Mouse (Mus musculus) left cerebral cortex, adult 18-20 months (tissue): ENCODE measurements around the gene Tert. TPM values are rescaled to one million over a fixed set of nuclear protein-coding genes. Genes with fewer than 3 reads are reported as not detected.
A peak's percentile ranks its signal among the peaks of the same experiment; 100 is the strongest.

Experiments
- DNase-seq, 2 experiments: peaks; one replicate each; pipeline ENCODE4 v3.0.0; 2021 to 2022; ENCODE audit warnings: low spot score in 2 of 2, mixed read lengths in 1 of 2
- long read RNA-seq, 2 experiments: library from polyadenylated mRNA; stranded (forward); transcript quantifications; one replicate each; pipeline ENCODE4 v2.0.0; 2021
- total RNA-seq, 2 experiments: library from RNA; stranded (reverse); gene quantifications; 2 replicates each; pipeline ENCODE4 v1.2.3; 2021

The Tert gene
- total RNA-seq, result 1 to 10 TPM; 2.6 to 3.0 TPM
- long read RNA-seq, experiment 1, result 0 reads
- long read RNA-seq, experiment 2, partial matches to known transcripts, result 0 of 1 reads
- long read RNA-seq, experiment 2, other reads (novel, unspliced or antisense), result 1 of 1 reads

GRCm38 (mm10) chr13:73626745-73627549 is at the start of gene Tert:
TSS of gene Tert (plus strand) at chr13:73626911.
- DNase-seq, result peak; percentile 41 to 46

DNA sequence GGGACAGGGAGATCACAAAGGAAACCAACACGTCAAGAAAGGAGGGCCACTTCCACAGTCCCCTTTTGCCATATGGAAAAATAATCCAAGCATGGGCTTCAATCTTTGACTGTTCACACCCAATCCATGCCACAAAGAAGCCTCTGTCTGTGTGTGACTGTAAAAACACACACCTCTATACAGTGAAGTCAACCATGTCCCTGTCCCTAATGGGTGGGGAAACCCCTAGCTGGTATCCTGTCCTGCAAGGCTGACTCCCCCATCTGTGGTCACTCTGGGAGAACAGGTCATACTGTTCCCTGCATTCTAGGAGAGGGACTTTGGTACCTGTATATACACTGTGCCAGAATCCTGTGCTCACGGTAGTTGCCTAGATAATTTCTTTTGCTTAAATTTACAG is 49.4 kb upstream of the Tert start:
- no peak for DNase-seq

DNA sequence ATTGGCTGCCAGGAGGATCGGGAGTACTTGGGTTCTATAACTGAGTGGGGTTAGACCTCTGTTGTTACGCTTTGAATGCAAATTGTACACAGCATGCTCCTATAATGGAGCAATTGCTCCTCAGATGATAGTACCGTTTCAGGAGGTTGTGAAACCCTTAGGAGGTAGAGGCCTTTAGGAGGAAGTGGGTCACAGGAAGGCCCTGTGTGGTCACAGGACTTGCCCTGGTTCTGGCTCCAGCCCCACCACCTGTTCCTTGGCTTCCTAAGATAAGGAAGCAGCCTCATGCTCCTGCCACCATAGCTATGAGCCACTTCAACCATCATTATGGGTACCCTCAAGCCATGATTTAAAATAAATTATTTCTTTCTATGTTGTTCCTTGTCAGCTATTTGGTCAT is 35.2 kb upstream of the Tert start:
- DNase-seq, result no peak

DNA sequence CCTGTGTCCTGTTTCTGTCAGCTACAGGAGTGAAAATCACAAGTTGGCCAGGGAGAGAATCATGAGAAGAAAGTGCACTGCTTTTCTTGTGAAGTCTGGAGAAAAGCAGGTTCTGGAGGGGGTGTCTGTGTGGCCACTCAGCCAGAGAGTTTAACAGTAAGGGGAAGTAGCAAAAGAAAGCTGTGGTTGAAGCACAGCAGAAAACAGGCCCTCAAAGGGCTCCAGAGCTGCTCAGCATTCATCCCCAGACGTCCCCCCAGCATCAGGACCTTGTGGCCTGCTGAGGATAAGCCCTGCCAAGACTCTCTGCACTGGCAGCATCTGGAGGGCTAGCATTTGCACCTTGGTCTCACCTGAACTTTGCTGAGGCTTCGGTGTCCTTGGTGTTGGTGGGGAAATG is 34.2 kb upstream of the Tert start:
- DNase-seq, result no peak

DNA sequence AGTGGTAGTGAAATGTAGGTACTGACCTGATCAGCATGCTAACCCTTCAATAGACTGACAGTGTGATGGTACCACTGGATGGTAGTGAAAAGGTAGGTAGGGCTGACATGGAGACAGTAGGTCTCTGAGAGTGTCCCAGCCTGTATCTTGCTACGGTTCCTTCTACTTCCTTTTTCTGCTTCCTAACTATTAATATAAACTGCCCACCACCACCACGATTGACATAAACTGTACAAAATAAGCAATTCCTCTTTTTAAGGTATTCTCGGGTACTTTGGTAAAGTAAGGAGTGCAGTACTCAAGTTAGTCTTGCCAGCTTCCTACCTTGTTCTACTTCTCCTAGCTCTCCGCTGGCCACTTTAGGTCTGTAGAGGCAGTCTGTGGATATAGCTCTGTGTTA is 30.4 kb upstream of the Tert start:
- no peak for DNase-seq

- DNase-seq, result no peak
These were observed 26.5 kb upstream of the Tert start for GRCm38 (mm10) chr13:73600217-73600616.

DNA sequence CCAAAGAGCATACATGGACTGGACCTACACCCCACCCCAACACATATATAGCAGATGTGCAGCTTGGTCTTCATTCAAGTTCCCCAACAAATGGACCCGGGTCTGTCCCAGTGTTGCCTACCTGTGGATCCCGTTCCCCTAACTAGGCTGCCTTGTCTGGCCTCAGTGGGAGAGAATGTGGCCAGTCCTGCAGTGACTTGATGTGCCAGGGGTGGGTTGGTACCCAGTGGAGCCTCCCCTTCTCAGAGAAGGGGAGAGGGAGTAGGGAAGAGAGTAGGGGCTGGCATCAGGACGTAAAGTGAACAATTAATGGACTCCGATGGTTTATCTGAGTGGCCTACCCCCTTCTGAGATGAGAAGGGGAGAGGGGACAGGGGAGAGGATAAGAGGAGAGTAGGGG is 23.7 kb upstream of the Tert start:
- DNase-seq, result no peak

DNA sequence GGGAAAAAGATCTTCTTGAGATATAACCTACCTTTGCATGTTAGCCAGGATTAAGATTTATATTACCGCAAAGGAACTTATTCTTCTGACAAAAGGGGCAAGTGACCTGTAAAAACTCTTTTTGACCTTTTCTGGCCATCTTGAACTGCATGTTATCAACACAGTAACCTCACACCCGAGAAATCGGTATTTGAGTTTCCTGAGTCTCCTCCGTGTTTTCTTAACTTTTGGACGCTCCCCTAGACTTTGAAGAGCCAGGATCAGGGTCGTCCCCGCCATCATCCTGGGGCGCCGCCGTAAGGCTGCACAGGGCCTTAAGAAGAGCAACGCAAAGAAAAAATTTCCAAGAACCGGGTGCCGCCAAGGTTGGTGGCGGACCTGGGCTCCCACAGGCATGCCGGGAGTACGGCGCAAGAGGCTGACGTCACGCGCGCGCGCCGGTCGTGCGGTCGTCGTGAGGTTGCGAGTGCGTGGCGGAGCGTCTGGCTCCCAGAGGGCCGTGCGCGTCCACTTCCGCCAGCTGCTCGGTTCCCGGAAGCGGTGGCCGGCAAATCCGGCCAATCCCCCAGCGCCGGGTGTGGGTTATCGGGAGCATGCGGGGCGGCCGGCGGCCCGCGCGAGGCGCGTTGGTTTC is 23.1 kb upstream of the Tert start, which contains the start of gene Clptm1l:
Gene Clptm1l, plus strand, starts transcription at position 485 of the 634 bp plus-strand sequence.
- peak; percentile 99 to 100 for DNase-seq

DNA sequence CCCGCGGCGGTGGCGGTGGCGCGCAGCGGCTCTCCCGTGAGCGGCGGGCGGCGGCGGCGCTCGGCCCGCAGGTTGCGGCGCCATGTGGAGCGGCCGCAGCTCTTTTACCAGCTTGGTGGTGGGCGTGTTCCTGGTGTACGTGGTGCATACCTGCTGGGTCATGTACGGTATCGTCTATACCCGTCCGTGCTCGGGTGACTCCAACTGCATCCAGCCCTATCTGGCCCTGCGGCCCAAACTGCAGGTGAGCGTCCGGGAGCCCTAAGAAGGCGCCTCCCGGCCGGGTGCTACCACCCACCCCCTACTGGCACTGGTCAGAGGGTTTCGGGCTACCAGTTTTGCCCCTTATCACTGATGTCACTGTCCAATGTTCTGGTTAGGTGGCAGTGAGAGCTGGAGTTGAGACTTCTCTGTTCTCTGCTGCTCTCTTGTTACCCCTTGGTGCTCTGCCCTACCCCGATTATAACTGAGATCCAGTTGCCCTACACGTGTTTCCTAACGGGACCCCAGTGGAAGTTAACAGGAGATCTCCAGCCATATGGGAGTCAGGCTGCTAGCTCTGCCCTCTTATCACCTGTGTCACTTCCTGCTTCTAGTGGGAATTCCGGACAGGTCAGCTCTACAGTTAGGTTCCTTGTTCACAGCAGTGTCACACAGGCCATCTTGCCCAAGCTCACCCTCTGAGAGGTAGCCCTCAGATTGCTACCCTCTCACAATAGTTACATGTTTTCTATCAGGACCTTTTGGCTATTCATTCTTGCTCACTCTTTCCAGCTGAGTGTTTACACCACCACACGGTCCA is 22.4 kb upstream of the Tert start:
- DNase-seq, result no peak

DNA sequence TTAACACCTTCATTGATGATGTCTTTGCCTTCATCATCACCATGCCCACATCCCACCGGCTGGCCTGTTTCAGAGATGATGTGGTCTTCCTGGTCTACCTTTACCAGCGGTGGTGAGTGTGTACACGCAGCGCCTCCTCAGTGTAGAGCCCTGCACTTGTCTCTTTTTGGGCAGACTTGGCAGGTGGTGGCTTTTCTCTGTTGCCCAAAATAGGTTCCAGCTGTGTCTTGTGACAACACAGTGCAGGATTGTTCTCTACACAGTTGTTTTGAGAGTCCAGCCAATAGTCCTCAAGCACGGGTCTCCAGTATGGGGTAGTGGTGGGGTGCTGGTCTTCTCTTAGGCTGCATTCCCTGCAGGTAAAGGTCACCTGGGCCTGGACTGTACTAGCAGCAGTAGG is 8.3 kb upstream of the Tert start:
- DNase-seq, result no peak

- DNase-seq, result no peak
These were observed 6.1 kb upstream of the Tert start for GRCm38 (mm10) chr13:73620637-73621036.

DNA sequence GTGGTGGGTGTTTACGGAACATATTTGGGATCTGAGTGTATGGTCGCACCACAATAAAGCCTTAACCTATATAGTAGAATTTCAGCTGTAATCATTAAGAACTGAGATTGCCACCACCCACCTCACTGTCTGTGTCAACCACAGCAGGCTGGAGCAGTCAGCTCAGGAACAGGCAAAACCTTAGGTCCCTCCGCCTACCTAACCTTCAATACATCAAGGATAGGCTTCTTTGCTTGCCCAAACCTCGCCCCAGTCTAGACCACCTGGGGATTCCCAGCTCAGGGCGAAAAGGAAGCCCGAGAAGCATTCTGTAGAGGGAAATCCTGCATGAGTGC is 334 bp upstream of the Tert start:
- DNase-seq, result no peak

DNA sequence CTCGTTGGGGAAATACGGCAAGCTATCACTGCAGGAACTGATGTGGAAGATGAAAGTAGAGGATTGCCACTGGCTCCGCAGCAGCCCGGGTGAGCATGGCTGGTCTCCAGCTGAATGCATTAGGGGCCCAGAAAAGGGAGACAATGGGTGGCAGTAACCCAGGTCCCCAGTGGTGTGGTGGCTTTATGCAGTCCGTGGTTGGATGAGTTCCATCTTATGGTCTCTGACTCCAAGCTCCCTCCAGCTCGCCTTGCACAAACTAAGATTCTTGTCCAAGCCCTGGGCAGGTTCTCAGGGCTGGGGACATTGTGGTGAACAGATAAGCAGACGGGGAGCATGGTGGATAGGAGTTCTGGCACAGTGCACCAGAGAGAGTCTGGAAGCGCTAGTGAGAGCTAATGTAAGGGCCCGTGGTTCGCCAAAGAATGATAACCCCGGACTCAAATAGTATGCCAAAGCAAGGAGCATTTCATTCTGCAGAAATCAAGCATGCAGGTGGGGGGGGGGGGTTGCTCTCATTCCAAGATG is 1.9 kb downstream of the Tert start:
- no peak for DNase-seq

DNA sequence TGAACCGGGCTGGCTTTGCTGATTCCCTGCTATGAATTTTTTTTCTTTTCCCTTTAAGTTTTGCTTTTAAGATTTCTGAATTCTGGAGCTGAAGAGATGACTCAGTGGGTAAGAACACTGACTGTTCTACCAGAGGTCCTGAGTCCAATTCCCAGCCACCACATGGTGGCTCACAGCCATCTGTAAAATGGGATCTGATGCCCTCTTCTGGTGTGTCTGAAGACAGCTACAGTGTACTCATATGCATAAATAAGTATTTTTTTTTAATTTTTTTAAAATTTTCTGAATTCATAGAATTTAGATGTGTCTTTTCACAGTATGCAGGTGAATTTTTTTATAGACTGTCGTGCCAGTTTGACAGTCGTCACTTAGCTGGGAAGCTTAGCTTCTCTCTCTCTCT is 5.1 kb downstream of the Tert start:
- no peak for DNase-seq

GRCm38 (mm10) chr13:73637826-73638225 is 11.1 kb downstream of the Tert start:
- no peak for DNase-seq

- no peak for DNase-seq
These were observed 14.6 kb downstream of the Tert start for GRCm38 (mm10) chr13:73641296-73641695.

DNA sequence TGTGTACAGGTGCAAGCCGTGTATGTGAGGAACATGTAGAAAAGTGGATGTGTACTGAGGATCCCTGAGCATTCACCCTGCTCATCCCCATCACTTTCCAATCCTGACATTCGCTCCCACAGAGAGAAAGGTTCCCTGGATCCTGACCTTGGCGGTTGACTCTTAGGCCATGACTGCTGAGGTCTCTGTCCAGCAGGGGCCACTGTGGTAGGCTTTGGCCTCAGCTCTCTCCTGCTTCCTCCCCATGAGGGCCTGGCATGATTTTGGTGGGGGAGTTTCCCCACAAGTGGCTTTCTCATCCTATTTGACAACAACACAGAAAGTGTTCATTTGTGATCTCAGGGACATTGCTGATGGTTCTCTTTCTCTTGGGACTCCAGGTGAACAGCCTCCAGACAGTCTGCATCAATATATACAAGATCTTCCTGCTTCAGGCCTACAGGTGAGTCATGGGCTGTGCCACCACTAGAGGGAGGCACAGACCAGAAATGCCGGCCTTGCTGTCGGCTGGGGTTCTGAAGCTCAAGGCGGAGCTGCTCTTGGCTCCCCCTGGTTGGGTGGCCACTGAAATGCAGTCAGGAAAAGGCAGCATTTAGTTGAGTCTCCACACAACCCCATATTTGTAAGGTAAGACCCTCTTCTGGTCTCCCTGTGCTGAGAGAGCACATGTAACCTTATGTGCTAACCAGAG is 19.8 kb downstream of the Tert start:
- peak; percentile 53 to 60 for DNase-seq

- DNase-seq, result no peak
These were observed 26.6 kb downstream of the Tert start for GRCm38 (mm10) chr13:73653266-73653665.

- DNase-seq, result no peak
These were observed 28.3 kb downstream of the Tert start for GRCm38 (mm10) chr13:73654976-73655375.

- DNase-seq, result no peak
These were observed 32.2 kb downstream of the Tert start for GRCm38 (mm10) chr13:73658953-73659352.

GRCm38 (mm10) chr13:73660163-73660695 is 33.5 kb downstream of the Tert start:
- DNase-seq, result no peak
